Mouse (Mus musculus): ENCODE measurements around the gene 1700019A02Rik. TPM values are rescaled to one million over a fixed set of nuclear protein-coding genes. Genes with fewer than 3 reads are reported as not detected.

The 1700019A02Rik gene
- polyA plus RNA-seq, 2 experiments, result 0.14 TPM; not detected in 1

GRCm38 (mm10) chr1:53201630-53202199 is 14.3 kb upstream of the 1700019A02Rik start:
- TF ChIP-seq POLR2A (IDR thresholded peaks at IDR 0.05; ENCODE audit: borderline replicate concordance, extremely low read depth, insufficient read depth, insufficient read length), result no peak
- peak; percentile 63 for ATAC-seq (ENCODE audit: low FRiP score, low read depth)

GRCm38 (mm10) chr1:53194536-53194935 is 7.1 kb upstream of the 1700019A02Rik start:
- 85% methylated on average over 3 of the region's 3 CpGs for WGBS

More at GRCm38 (mm10) chr1:53201630-53202199, 14.3 kb upstream of the 1700019A02Rik start:
- peak; percentile 60 for DNase-seq (ENCODE audit: low spot score)
- Histone ChIP-seq H3K4me1 (ENCODE audit: control insufficient read depth, insufficient read depth, low read length) (peaks cover 17% of the 10 kb centered on the region), H3K27ac (replicated peaks; ENCODE audit: low read depth, low read length) (no peak overlapping the region), H3K9me3 (ENCODE audit: control insufficient read depth, low read length) (no peaks in the 10 kb centered on the region), H3K9ac (ENCODE audit: low read depth, low read length, severe bottlenecking) (no peak overlapping the region), H3K36me3 (ENCODE audit: control insufficient read depth, insufficient read depth, low read length) (peaks cover 9% of the 10 kb centered on the region; the same call in 1 of the 2 replicates), H3K4me3 (replicated peaks; ENCODE audit: low read length) (no peak overlapping the region), H3K4me2 (replicated peaks; ENCODE audit: low read depth, low read length, severe bottlenecking) (no peak overlapping the region), H3K27me3 (ENCODE audit: control insufficient read depth, insufficient read depth, low read length) (peaks cover 8% of the 10 kb centered on the region; the same call in 1 of the 2 replicates)
- WGBS, result 21% methylated on average over 2 of the region's 2 CpGs

GRCm38 (mm10) chr1:53191234-53191633 is 3.8 kb upstream of the 1700019A02Rik start:
- Histone ChIP-seq H3K9ac (ENCODE audit: low read depth, low read length, severe bottlenecking) (no peak overlapping the region), H3K9me3 (ENCODE audit: control insufficient read depth, low read length) (no peaks in the 10 kb centered on the region), H3K4me1 (ENCODE audit: control insufficient read depth, insufficient read depth, low read length) (peaks cover 3% of the 10 kb centered on the region; the same call in 1 of the 2 replicates), H3K27me3 (ENCODE audit: control insufficient read depth, insufficient read depth, low read length) (no peaks in the 10 kb centered on the region), H3K4me3 (replicated peaks; ENCODE audit: low read length) (no peak overlapping the region), H3K4me2 (replicated peaks; ENCODE audit: low read depth, low read length, severe bottlenecking) (no peak overlapping the region), H3K27ac (replicated peaks; ENCODE audit: low read depth, low read length) (no peak overlapping the region), H3K36me3 (ENCODE audit: control insufficient read depth, insufficient read depth, low read length) (peaks cover 2% of the 10 kb centered on the region)
- whole genome bisulfite sequencing, result 67% methylated on average over 3 of the region's 3 CpGs
- no peak for TF ChIP-seq POLR2A (IDR thresholded peaks at IDR 0.05; ENCODE audit: borderline replicate concordance, extremely low read depth, insufficient read depth, insufficient read length)
- DNase-seq (ENCODE audit: low spot score), result no peak
- ATAC-seq (ENCODE audit: low FRiP score, low read depth), result peak; percentile 57; the same call in 1 of the 2 replicates

More at GRCm38 (mm10) chr1:53194536-53194935, 7.1 kb upstream of the 1700019A02Rik start:
- H3K9me3 ChIP-seq (ENCODE audit: control insufficient read depth, low read length), result no peaks in the 10 kb centered on the region
- no peak overlapping the region for H3K4me2 ChIP-seq (replicated peaks; ENCODE audit: low read depth, low read length, severe bottlenecking)
- peaks cover 17% of the 10 kb centered on the region for H3K4me1 ChIP-seq (ENCODE audit: control insufficient read depth, insufficient read depth, low read length)
- no peak overlapping the region for H3K27ac ChIP-seq (replicated peaks; ENCODE audit: low read depth, low read length)
- DNase-seq (ENCODE audit: low spot score), result no peak
- no peak overlapping the region for H3K9ac ChIP-seq (ENCODE audit: low read depth, low read length, severe bottlenecking)
- ATAC-seq (ENCODE audit: low FRiP score, low read depth), result no peak
- H3K27me3 ChIP-seq (ENCODE audit: control insufficient read depth, insufficient read depth, low read length), result no peaks in the 10 kb centered on the region
- peaks cover 2% of the 10 kb centered on the region for H3K36me3 ChIP-seq (ENCODE audit: control insufficient read depth, insufficient read depth, low read length)
- TF ChIP-seq POLR2A (IDR thresholded peaks at IDR 0.05; ENCODE audit: borderline replicate concordance, extremely low read depth, insufficient read depth, insufficient read length), result no peak
- no peak overlapping the region for H3K4me3 ChIP-seq (replicated peaks; ENCODE audit: low read length)

DNA sequence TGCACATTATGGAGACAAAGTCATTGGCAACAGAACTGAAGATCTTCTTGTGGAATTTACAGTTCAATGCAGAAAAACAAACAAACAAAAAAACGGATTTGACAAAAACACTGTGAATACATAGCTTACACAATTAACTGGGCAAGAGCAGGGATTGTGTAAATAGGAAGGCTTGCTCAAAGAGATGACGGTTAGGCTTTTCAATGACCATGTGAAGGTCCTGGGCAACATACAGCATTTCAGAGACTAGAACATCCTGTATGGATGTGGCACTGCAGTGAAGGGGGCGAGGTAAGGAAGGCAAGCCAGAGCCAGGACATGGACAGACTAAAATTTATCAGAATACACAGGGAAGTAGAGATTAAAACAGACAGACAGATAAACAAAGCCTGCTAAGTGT is 2.2 kb upstream of the 1700019A02Rik start:
- no peak overlapping the region for H3K4me3 ChIP-seq (replicated peaks; ENCODE audit: low read length)
- no peak overlapping the region for H3K9ac ChIP-seq (ENCODE audit: low read depth, low read length, severe bottlenecking)
- no peak for TF ChIP-seq POLR2A (IDR thresholded peaks at IDR 0.05; ENCODE audit: borderline replicate concordance, extremely low read depth, insufficient read depth, insufficient read length)
- H3K27me3 ChIP-seq (ENCODE audit: control insufficient read depth, insufficient read depth, low read length), result no peaks in the 10 kb centered on the region
- H3K4me2 ChIP-seq (replicated peaks; ENCODE audit: low read depth, low read length, severe bottlenecking), result no peak overlapping the region
- H3K27ac ChIP-seq (replicated peaks; ENCODE audit: low read depth, low read length), result no peak overlapping the region
- peaks cover 2% of the 10 kb centered on the region; the same call in 1 of the 2 replicates for H3K36me3 ChIP-seq (ENCODE audit: control insufficient read depth, insufficient read depth, low read length)
- no peaks in the 10 kb centered on the region for H3K9me3 ChIP-seq (ENCODE audit: control insufficient read depth, low read length)
- ATAC-seq (ENCODE audit: low FRiP score, low read depth) (no peak), DNase-seq (ENCODE audit: low spot score) (no peak)
- no peaks in the 10 kb centered on the region for H3K4me1 ChIP-seq (ENCODE audit: control insufficient read depth, insufficient read depth, low read length)
- WGBS, result 89% methylated on average over 3 of the region's 3 CpGs

DNA sequence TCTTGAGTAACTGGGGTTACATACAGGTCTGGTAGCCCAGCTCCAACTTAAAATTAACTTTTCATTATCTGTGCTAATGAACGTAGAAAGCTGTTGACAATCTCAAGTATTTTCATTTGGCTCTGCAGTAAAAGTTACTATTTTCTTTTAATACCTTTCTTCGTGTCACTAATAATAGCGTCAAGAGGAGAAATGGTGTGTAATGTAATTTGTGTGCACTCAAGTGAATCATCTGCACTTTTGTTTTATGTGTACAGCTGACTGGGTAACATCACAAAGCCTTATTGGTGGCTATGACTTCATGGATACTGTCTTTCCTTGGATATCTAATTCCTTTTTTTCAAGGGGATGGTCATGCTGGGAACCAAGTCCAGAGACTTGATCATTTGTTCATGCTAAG is 1.1 kb downstream of the 1700019A02Rik start:
- Histone ChIP-seq H3K36me3 (ENCODE audit: control insufficient read depth, insufficient read depth, low read length) (no peaks in the 10 kb centered on the region), H3K9me3 (ENCODE audit: control insufficient read depth, low read length) (no peaks in the 10 kb centered on the region), H3K4me2 (replicated peaks; ENCODE audit: low read depth, low read length, severe bottlenecking) (no peak overlapping the region), H3K27me3 (ENCODE audit: control insufficient read depth, insufficient read depth, low read length) (no peaks in the 10 kb centered on the region), H3K4me3 (replicated peaks; ENCODE audit: low read length) (no peak overlapping the region), H3K4me1 (ENCODE audit: control insufficient read depth, insufficient read depth, low read length) (no peaks in the 10 kb centered on the region), H3K9ac (ENCODE audit: low read depth, low read length, severe bottlenecking) (no peak overlapping the region), H3K27ac (replicated peaks; ENCODE audit: low read depth, low read length) (no peak overlapping the region)
- WGBS, result 97% methylated on average over 3 of the region's 3 CpGs
- DNase-seq (ENCODE audit: low spot score) (no peak), ATAC-seq (ENCODE audit: low FRiP score, low read depth) (no peak)
- TF ChIP-seq POLR2A (IDR thresholded peaks at IDR 0.05; ENCODE audit: borderline replicate concordance, extremely low read depth, insufficient read depth, insufficient read length), result no peak
